Mouse (Mus musculus) cerebellum, postnatal 14 days (tissue): ENCODE measurements around the gene Gm4450.
"Not testable (repeated sequence)": the region's sequence is repeated elsewhere in the genome, so short reads cannot be mapped to it uniquely, and the experiment has no call there.

ENCODE experiments used
- DNase-seq, 2 experiments: peaks; one replicate each; pipeline ENCODE4 v3.0.0; 2021; ENCODE audit warnings: mixed read lengths in 2 of 2

The Gm4450 gene

DNA sequence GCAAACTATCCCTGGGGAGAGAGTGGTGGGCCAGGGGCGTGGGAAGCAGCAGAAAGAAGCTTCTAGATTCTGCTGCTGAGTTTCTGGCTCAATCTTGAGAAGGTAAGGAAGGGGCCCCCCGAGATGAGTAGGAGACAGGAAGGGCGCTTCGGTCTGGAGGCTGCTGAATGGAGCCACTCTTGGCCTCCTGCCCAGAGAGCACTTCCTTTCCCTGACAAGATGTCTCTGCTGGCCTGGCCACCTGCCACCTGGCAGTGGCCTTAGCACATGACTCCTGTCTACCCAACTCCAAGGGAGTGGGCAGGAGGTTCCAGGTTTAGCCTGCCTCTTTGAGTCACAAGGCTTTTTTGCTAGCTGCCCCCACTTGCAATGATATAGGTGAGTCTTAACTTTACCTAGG, 39.6 kb downstream of the Gm4450 start:
- peak; percentile 97 to 98 for DNase-seq

DNA sequence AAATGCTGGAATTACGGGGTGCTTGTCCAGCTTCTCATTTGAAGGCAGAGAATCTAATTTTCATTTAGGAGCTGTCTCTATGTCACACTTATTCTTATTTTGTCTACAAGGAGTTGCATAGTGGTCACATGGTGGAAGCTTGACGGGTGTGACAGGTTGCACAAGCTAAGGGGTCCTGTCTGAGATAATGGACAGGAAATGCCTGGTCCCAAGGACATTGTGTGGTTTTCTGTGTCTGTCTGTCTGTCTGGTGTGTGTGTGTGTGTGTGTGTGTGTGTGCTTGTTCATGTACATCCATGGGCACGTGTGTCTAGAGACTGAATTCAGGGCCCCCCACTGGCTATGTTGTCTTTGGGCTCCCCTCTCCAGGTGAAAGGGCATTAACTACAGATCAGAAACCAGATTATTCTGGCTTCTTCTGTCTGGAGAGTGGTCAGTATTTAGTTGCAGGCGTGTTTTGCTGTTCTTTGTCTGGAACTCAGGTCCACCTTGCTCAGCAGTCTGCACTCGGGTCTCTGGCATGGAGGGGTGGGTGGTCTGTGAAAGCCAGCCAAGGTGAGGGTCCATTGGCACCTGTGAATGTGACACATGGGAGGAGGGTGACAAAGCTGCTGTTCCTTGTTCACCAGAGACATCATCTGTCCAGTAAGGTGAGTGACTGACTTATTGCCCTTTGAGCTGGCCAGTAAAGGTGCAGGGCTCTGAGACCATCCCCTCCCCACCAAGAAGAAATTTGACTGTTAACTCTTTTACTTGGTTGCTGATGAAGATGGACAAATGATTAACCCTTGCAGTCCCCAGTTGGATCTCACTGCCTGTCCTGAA, 40.3 kb downstream of the Gm4450 start:
- DNase-seq: peak; percentile 3 to 10

DNA sequence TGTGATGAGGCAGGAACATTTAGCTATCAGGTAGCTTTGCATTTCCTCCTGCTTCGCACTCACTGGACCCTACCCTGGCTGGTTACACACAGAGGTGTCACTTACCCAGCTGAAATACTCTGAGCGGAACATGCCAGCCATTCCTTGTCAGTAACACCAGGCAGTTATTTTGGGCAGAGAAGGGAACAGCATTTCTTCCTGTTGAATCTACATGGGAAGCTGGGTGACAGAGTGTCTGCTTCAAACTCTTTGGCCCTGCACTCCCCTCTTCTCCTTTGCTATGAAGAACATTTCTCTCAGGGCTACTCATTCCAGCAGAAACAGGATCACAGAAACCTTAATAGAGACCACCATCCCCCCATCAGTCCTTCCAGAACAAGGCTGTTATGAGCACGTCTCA, 42.6 kb downstream of the Gm4450 start:
- DNase-seq: no peak

DNA sequence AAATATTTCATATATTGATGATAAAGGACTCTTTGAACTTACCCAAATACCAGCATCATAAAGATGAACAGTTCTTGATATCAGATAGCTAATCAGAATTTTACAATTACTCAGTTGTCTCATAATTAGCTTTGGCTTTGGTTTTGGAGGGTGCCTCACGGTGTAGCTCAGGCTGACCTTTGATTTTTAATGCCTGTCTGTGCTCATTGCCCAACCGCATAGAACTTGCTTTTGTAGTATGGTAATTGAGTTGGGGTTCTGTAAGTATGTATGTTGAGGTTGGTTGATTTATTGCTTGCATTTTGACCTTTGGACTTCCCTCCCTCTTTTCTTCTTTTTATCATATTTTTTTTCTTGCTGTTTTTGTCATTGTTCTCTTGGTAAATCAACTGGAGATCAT, 43.2 kb downstream of the Gm4450 start:
- DNase-seq: no peak

DNA sequence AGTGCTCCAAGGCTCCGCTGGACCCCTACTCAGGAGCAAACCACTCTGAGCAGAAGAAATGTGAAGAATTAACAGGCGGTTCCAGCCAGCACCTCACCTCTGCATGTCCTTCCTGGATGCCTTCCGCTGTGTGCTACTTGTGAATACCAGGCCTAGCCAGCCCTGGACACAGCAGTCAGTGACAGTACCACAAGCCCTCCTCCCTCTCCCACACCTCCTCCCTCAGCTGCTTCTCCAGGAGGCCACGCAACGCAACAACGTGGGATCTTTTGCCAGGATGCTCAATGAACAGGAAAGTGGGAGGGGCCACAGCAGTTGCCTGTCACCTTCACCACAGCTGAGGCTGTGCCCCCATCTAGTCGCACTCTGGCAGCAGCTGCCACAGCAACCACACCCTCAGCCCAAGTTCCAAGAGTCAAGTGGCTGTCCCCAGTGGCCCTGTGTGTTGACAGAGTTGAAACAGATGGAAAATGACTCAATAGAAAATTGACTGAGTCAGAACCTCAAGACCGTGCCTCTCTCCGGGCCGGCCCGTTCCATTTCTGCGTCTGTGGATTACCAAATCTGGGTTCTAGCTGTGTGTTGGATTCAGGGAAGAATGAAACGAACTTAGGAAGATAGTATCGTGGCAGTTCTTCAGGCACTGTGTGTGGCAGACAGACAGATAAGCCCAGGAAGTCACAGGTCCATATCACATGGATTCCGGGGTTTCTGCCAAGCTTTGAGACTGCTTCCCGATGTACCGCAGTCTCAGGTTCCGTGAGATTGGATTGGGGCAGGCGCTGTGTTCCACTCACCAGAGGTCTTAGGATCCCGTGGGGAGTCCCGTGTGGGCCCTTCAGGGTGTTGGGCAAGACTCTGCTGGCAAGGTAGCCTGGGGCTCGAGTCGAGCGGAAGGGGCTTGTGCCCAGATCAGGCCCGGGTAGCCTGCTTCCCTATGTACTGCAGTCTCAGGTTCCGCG, 46.0 kb downstream of the Gm4450 start:
- DNase-seq: peak in 1 of 2 experiments; percentile 1

DNA sequence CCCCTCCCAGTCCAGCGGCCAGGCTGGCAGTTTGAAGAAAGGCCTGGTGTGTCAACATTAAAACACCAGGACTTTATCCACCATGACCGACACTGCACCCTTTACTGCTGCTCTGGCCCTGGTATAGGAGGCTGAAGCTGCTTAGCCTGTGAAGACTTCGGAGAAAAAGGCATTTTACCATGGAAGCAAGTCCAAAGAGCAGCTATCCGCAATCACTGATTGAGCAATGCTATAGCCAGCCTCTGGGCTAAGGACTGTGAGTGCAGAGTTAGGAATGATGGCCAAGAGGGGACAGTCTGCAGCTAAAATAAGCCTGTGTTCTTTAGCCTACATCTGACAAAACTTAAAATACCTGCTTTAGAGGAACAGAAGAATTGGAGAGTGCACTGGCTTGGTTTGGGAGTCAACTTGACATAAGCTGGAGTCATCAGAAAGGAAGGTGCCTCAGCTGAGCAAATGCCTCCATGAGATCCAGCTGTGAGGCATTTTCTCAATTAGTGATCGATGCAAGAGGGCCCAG, 49.6 kb downstream of the Gm4450 start:
- not testable (repeated sequence) for DNase-seq

DNA sequence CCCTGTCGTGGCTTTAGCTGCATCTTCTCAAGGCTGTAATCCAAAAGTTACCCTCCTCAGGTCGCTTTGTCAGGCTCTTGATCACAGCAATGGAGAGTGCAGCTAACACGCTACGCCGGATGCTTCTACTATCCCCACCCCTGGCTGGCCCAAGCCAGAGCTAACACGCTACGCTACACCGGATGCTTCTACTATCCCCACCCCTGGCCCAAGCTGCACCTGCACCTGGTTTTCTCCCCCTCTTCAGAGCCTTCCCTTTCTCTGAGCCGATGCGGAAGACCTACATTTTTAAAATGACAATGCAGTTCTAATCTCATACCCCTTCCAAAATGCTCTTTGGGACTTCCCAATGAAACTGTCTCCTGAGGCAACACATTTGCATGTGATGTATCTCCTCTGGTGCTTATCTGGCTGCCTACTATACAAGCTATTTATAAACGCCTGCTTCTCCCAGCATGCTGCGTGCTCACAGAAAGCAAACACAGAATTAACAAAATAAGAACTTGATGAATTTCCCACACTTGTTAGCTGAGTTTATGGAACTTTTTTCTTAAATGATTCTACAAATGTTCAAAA, 50.3 kb downstream of the Gm4450 start:
- DNase-seq: peak in 1 of 2 experiments; percentile 1

DNA sequence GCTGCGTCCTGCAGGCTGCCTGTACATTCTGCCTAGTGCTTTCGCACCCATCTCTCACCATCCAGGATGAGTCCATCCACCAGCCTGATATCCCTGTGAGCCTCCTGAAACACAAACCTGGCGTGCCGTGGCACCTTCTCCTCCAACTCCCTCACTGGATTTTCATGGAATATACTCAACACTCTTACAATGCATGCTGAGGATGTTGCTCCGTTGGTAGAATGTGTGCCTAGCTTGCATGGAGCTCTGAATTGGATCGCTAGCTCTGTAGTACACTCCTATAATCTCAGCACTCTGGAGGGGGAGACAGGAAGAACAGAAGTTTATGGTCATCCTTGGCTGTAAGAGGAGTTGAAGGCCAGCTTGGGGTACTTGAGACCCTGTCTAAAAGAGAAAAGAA, 51.0 kb downstream of the Gm4450 start:
- not testable (repeated sequence) for DNase-seq

DNA sequence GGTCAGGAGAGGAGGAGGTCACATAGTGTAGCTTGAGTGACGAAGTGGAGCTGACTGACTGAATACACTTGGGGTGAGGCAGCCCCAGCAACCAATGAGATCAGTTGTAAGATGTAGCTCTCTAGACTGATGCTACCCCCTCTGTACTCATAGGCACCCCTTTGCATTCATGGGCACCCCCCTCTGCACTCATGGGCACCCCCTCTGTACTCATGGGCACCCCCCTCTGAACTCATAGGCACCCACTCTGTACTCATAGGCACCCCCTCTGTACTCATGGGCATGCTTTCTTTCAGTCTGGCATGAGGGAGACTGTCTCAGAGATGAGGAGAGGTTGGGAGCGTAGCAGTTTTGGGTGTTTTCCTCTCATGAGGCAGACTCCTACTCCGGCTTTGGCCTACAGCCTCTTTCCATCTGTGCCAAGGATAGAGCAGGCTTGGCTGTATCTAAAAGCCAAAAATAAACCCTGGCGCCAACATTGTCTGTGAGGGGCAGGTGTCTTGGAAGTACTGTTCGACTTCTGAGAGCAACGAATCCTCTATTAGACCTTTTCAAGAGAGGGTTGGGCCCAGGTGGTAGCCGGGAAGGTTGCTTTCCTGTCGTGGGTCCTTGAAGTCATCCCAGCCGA, 52.5 kb downstream of the Gm4450 start:
- peak; percentile 45 to 67 for DNase-seq
